Mouse (Mus musculus) heart, adult 11 months (tissue): ENCODE measurements around the gene 4931428F04Rik.

Source experiments
- DNase-seq: peaks from one replicate; pipeline ENCODE4 v3.0.0; 2022

Gene 4931428F04Rik

GRCm38 (mm10) chr8:105285514-105285913 lies 4.2 kb downstream of the 4931428F04Rik start:
- peak; percentile 92 for DNase-seq

- DNase-seq: peak; percentile 94
These were observed 6.6 kb downstream of the 4931428F04Rik start for GRCm38 (mm10) chr8:105283074-105283473.

- DNase-seq: no peak
These were observed 7.4 kb downstream of the 4931428F04Rik start for GRCm38 (mm10) chr8:105282239-105282638.

GRCm38 (mm10) chr8:105281821-105282220 lies 7.8 kb downstream of the 4931428F04Rik start:
- DNase-seq: no peak

- no peak for DNase-seq
These were observed 9.1 kb downstream of the 4931428F04Rik start for GRCm38 (mm10) chr8:105280567-105280966.

- DNase-seq: peak; percentile 98
These were observed 10.7 kb downstream of the 4931428F04Rik start for GRCm38 (mm10) chr8:105278911-105279334.

GRCm38 (mm10) chr8:105276292-105277120 lies 13.2 kb downstream of the 4931428F04Rik start:
- DNase-seq: peak; percentile 97

- DNase-seq: no peak
These were observed 13.8 kb downstream of the 4931428F04Rik start, which contains the start of gene Nol3 for GRCm38 (mm10) chr8:105275840-105276239. Gene Nol3, plus strand, starts transcription at chr8:105276140.

GRCm38 (mm10) chr8:105275387-105275786 lies 14.3 kb downstream of the 4931428F04Rik start:
- DNase-seq: peak; percentile 92

- no peak for DNase-seq
These were observed 18.8 kb downstream of the 4931428F04Rik start for GRCm38 (mm10) chr8:105270916-105271186.

GRCm38 (mm10) chr8:105270101-105270915 lies 19.4 kb downstream of the 4931428F04Rik start:
- DNase-seq: peak; percentile 90

GRCm38 (mm10) chr8:105269461-105269947 lies 20.2 kb downstream of the 4931428F04Rik start, which contains the start of gene Hsf4:
Gene Hsf4, plus strand, starts transcription at chr8:105269801.
- peak; percentile 98 for DNase-seq

GRCm38 (mm10) chr8:105269075-105269458 lies 20.6 kb downstream of the 4931428F04Rik start:
- peak; percentile 89 for DNase-seq

GRCm38 (mm10) chr8:105268342-105269074 lies 21.2 kb downstream of the 4931428F04Rik start:
- DNase-seq: peak; percentile 96

- no peak for DNase-seq
These were observed 22.9 kb downstream of the 4931428F04Rik start for GRCm38 (mm10) chr8:105266775-105267174.

- DNase-seq: peak; percentile 95
These were observed 24.5 kb downstream of the 4931428F04Rik start for GRCm38 (mm10) chr8:105265128-105265527.

GRCm38 (mm10) chr8:105264024-105264982 lies 25.4 kb downstream of the 4931428F04Rik start, which contains the start of the genes Tradd and Fbxl8:
Gene Tradd, minus strand, starts transcription at chr8:105264609.
Gene Fbxl8, plus strand, starts transcription at chr8:105264648.
- DNase-seq: peak; percentile 99

- DNase-seq: peak; percentile 88
These were observed 26.3 kb downstream of the 4931428F04Rik start for GRCm38 (mm10) chr8:105263244-105263912.

GRCm38 (mm10) chr8:105261326-105261980 lies 28.2 kb downstream of the 4931428F04Rik start:
- peak; percentile 81 for DNase-seq
